Mouse (Mus musculus): ENCODE data around the gene Cbfa2t2.

Gene Cbfa2t2

DNA sequence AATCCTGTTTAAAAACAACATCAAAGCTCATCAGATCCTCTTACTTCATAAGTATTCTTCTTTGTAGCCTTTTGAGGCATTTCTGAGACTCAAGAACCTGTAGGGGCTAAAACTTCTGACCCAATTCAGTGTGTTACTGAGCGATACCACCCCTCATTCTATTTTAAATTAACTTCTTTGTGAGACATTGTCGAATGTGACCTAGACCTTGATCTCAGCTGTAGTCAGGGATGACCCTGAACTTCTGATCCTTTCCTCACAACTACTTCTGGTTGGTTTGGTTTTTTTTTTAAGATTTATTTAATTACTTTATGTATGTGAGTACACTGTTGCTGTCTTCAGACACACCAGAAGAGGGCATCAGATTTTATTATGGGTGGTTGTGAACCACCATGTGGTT, 12.7 kb upstream of the Cbfa2t2 start:
- ATAC-seq (ENCODE audit: insufficient number of reproducible peaks, low FRiP score, low TSS enrichment), result no peak

DNA sequence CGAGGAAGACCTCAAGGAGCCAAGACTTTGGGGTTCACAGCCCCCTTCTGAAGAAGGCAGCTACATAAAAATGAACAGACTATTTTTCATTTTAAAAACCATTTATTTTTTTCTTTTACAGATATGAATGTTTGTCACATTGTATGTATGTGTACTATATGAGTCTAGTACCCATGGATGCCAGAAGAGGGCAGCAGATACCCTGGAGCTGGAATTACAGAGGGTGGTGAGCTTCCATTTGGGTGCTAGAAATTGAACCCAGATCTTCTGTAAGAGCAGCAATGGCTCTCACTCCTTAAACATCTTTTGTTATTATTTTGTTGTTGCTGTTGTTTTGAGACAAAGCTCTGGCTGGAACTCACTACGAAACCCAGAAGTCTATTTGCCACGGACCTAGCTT, 10.8 kb upstream of the Cbfa2t2 start:
- ATAC-seq (ENCODE audit: insufficient number of reproducible peaks, low FRiP score, low TSS enrichment), result no peak

DNA sequence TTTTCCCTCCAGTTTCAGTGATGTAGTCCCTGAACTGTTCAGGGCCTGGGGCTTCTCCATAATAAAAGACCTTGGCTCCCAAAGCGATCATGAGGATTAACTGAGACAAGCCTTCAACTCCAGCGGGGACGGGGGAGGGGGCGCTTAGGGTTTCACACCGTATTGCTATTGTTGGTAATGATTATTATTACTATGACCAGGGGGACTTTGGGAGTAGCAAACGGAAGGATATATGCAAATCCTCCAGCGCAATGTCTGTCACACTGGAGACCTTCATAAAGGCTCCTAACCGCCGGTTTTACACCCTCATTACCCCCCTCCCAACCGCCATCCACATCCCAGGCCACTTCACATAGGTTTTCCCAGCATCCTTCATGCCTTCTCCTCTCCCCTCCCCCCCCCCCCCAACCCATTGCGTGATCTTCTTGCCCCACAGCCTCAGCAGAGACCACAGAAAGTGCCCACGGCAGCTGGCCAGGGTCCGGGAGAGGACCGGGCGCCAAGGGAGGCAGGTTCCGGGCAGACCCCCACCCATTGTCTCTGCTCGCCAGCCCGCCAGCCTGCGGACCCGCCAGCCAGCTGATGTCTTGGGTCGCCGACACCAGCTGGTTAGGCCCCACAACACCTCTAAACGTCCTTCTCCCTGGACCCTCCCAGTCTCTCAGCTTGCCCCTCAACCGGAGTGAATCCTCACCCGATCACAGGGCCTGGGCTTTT, 9.9 kb upstream of the Cbfa2t2 start:
- no peak for ATAC-seq (ENCODE audit: insufficient number of reproducible peaks, low FRiP score, low TSS enrichment)

DNA sequence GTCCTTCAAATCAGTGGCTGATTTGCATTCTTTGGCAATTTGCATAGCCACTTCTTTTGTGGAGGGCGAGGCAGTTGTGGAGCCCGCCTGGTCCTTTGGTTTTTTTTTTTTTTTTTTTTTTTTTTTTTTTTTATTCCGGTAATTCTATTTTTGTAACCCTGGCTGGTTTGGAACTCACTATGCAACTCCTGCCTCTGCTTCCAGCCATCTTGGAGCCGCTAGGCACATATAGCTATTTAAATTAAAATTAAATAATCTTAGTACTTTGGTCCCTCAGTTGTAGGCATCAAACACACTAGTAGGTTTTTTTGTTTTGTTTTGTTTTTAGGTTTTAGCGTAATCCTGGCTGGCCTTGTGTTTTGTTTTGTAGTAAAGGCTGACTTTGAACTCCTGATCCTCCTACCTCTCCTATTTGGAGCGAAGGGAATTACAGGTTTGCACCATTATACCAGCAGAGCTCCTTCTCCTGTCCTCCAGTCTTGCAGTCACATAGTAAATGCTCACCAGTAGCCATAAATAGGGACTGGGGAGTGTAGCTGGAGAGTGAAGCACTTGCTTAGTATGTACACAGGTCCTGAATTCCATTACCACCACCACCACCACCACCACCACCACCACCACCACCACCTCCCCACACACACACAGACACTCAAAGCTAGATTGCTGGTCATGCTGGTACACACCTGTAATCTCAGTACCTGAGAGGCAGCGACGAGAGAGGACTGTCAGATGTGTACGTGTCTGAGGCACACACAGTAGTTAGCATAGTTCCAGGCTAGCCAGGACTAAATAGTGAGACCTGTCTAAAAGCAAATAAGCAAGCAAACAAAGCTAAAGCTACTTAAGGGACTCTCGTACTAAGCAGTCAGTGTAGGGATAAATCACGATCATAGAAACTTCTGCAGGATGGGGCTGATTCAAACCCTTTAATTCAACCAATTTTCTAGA, 9.1 kb upstream of the Cbfa2t2 start:
- ATAC-seq (ENCODE audit: insufficient number of reproducible peaks, low FRiP score, low TSS enrichment), result no peak

DNA sequence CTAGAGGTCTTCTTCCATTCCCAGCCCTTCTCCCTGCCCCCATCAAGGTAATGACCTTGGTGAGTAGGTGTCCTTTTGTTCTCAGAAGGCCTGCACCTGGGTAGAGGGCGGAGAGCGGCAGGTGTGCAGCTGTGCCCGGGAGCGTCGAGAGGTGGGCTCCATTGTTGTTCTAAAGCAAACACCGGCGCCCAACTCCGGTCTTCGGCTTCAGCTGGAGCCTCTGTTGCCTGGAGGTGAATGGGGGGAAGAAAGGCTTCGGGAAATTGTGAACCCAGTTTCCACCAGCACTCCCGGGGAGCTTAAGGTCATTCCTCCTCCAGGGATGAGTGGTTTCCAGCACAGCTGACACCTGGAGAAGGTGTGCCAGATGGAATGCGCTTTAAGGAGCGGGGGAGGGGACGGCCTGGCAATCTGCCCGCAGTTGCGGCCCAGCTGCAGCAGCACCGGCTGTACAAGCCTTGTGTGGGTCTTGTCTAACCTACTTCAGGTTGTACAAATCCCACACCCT, 8.4 kb upstream of the Cbfa2t2 start:
- ATAC-seq (ENCODE audit: insufficient number of reproducible peaks, low FRiP score, low TSS enrichment), result no peak

DNA sequence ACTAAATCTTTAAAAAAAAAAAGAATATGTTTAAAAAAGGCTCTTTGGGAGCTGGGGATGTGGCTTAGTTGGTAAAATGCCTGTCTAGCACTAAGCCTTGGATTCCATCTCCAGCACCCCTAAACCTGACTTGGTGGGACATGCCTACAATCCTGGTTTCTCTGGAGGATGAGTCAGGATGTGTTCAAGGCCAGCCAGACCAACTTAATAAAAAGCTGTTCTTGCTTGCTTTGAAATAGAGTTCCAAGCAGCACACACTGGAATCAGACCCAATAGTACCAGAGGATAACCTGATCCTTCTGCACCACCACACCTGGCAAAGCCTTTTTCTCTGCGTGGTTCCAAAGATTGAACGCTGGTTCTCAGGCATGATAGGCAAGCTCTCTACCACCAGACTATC, 5.7 kb upstream of the Cbfa2t2 start:
- no peak for ATAC-seq (ENCODE audit: insufficient number of reproducible peaks, low FRiP score, low TSS enrichment)

DNA sequence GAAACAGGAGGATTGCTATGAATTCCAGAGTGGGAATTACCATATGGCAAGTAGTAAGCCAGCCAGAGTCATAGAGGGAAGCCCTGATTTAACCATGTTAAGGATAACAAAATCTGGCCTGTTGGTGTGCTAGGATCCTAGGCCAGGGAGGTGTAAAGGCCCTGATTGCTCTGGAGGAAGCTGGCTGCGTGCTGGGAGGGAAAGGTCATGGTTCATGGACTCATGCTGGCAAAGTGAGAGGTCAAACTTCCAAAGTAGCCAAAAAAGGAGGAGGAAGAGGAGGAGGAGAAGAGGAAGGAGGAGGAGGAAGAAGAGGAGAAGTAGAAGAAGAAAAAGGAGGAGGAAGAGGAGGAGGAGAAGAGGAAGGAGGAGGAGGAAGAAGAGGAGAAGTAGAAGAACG, 3.6 kb upstream of the Cbfa2t2 start:
- no peak for ATAC-seq (ENCODE audit: insufficient number of reproducible peaks, low FRiP score, low TSS enrichment)

DNA sequence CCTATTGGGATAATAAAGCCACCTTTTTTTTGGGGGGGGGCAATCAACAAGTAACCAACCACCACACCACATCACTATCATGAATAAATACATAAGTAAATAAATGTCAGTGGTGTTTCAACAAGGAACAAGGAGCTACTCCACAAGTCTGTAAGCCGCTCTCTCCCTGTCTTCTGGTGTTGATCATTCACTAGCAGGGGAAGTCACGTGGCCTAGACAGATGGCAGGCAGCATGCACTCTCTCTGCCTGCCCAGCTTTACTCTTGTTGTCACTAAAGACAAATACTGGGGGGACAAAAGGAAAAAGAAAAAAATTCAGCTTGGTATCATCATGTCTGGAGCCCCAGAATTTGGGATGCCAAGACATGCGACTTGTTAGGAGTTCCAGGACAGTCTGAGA, 2.9 kb upstream of the Cbfa2t2 start:
- ATAC-seq (ENCODE audit: insufficient number of reproducible peaks, low FRiP score, low TSS enrichment), result peak; percentile 64; the same call in 1 of the 2 replicates

DNA sequence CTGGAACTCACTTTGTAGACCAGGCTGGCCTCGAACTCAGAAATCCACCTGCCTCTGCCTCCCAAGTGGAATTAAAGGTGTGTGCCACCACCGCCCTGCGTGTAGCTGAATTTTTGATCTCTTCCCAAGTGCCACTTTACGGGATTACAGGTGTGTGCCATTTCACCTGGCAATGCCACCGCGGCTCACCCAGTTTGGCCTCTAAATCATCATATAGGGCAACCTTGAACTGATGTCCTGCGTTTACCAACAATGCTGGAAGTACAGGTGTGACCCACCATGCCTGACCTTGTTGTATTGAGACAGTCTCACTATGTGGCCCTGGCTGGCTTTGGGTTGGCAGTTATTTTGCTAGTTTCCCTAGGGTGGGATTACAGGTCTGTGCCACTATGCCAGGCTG, 1.6 kb upstream of the Cbfa2t2 start:
- no peak for ATAC-seq (ENCODE audit: insufficient number of reproducible peaks, low FRiP score, low TSS enrichment)

DNA sequence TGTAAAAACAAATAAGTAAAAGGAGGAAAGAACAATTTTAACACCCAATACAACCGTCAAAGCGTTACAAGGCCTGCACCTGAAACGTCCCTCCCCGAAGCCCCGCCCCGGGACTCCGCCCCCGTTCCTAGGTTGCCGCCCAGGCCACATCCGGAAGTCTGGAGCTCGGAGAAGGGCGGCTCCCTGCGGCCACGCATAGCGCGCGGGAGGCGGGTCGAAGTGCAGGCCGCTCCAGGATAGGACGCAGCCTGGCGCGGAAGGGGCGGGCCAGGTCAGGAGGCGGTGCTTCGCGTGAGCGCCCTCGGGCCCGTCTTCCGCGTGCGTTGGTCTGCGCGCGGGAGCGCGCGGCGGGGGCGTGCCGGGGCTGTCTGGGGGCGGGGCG, 214 bp upstream of the Cbfa2t2 start:
- peak; percentile 98 for ATAC-seq (ENCODE audit: insufficient number of reproducible peaks, low FRiP score, low TSS enrichment)

DNA sequence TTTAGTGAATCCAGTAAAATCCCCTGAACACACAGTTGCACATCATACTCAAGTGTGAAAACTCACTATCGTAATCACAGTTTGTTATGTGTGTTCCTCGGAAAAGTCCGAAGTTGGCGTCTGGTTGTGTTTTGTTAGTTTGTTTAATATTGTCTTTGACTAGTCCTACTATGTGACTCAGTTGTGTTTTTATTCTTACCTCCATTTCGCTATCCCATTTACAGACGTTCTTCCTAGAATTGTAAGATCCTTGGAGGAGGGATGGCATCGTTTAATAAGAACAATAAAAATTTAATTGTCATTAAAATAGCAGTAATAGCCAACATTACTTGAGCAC, 878 bp downstream of the Cbfa2t2 start:
- no peak for ATAC-seq (ENCODE audit: insufficient number of reproducible peaks, low FRiP score, low TSS enrichment)

DNA sequence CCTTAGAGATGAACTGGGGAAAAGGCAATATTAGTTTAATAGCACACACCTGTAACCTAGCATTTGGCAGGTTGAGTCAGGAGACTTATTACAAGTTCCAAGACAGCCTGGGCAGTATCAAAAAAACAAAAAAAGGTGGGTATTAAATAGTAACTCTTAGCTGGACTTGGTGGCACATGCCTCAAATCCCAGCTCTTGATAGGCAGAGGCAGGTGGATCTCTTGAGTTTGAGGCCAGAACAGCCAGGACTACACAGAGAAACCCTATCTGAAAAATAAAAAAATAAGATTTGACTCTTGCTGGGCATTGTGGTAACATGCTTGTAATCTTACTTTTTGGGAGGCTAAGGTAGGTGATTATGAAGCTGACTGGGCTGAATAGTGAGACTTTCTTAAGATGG, 4.2 kb downstream of the Cbfa2t2 start:
- no peak for ATAC-seq (ENCODE audit: insufficient number of reproducible peaks, low FRiP score, low TSS enrichment)

DNA sequence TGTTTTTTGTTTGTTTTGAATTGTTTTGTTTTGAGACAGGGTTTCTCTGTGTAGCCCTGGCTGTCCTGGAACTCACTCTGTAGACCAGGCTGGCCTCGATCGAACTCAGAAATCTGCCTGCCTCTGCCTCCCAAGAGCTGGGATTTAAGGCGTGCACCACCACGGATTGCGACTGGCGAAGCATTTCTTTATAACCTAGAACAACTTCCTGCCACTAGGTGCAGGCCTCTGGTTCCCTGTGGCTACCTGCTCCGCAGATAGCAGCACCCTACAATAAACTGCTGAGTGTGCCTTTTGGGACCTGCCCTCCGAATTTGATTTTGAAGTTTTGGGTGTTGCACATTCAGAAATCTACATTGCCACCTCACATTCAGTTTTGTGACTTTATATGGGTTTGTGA, 11.5 kb downstream of the Cbfa2t2 start:
- ATAC-seq (ENCODE audit: insufficient number of reproducible peaks, low FRiP score, low TSS enrichment), result no peak

DNA sequence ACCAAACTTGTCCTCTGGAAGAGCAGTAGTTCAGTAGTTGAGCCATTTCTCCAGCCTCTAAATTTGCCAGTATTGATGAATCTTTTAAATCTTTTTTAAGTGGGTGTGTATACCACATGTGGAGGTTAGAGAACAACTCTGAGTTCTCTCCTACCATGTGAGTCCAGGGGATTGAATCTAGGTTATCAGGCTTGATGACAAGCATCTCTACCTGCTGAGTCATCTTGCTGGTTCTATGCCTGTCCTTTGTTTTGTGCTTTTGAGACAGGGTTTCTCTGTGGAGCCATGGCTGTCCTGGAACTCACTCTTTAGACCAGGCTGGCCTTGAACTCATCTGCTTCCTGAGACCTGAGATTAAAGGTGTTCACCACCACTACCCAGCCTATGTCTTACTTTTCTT, 12.4 kb downstream of the Cbfa2t2 start:
- no peak for ATAC-seq (ENCODE audit: insufficient number of reproducible peaks, low FRiP score, low TSS enrichment)

DNA sequence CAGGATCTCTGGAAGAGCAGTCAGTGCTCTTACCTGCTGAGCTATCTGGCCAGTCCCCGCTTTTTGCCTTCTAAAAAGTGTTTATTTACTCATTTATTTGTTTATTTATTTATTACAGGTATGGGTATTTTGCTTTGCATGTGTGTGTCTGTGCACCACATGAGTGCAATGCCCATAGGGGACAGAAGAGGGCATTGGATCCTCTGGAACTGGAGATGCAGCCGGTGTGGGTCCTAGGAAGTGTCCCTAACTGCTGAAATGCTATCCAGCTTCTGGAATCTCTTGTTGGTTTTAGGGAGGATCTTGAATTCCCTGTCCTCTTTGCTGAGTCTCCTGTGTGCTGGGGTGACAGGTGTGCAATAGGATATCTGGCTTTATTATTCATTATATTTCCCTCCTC, 16.7 kb downstream of the Cbfa2t2 start:
- ATAC-seq (ENCODE audit: insufficient number of reproducible peaks, low FRiP score, low TSS enrichment), result no peak

DNA sequence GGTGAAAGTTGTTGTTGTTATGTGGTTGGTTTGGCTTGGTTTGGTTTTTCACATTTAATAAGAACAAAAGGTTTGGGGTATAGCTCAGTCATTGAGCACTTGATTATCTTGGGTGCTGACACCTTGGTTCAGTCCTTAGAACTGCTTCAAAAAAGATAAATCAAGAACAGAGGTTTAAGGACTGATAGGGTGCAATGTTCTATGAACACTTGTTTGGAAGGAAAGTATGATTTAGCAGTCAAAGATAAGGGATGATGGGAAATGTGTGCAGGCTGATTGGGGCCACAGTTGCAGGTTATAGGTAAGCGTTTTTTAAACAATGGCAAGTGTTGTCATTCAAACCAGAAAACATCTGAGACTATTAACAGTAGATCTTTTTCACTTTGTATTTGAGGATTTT, 17.8 kb downstream of the Cbfa2t2 start:
- no peak for ATAC-seq (ENCODE audit: insufficient number of reproducible peaks, low FRiP score, low TSS enrichment)

DNA sequence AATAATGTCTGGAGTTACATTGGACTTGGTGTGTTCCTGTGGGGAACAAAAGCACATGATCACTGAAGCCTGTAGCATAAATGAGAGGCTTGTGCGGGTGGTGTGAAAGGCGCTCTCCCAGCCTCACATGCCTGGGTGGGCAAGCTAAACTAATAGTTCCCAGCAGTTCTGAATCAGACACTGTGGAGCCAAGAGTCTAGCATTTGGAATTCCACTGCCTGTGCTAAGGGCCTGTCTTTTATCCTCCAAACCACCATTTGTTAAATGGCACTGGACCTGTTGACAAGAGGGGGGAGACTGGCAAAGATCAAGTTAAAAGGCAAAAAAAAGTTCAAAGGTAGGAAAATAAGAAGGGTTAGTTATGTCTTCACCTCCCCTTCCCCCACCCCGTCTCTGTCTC, 18.3 kb downstream of the Cbfa2t2 start:
- ATAC-seq (ENCODE audit: insufficient number of reproducible peaks, low FRiP score, low TSS enrichment), result no peak

DNA sequence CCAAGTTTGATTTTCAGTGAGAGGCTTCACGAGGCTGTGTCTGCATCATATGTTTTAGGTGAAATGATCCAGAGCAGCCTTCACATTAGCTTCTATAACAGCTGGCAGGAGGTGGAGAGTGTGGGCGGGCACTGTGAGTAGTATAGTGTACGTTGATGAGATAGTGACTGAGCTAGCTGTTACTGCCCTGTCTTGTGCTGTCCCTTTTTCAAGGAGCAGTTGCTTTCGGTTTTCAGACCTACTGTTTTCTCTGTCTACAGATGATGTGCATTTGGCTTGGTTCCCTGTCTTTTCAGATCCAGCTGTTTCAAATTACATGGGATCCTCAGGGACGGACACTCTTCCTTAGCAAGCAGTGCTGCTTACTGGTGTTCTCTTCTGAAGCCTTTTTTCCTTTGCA, 19.5 kb downstream of the Cbfa2t2 start:
- no peak for ATAC-seq (ENCODE audit: insufficient number of reproducible peaks, low FRiP score, low TSS enrichment)

DNA sequence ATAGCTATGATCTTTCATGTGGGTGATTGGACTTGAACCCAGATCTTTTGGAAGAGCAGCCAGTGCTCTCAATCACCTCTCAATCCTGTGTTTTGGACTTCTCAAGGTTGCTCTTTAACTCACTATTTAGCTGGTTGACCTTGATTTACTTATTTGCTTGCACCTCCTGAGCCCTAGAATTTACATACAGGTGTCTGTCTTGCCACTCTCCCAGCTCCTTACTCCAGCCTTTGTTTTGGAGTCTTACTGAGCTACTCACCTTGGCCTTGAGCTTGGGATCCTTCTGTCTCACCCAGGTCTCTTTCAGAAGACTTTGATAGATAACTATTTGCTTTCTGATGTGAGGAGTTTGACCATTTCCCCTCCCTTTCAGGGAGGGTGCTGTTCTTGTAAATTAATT, 20.3 kb downstream of the Cbfa2t2 start:
- no peak for ATAC-seq (ENCODE audit: insufficient number of reproducible peaks, low FRiP score, low TSS enrichment)

DNA sequence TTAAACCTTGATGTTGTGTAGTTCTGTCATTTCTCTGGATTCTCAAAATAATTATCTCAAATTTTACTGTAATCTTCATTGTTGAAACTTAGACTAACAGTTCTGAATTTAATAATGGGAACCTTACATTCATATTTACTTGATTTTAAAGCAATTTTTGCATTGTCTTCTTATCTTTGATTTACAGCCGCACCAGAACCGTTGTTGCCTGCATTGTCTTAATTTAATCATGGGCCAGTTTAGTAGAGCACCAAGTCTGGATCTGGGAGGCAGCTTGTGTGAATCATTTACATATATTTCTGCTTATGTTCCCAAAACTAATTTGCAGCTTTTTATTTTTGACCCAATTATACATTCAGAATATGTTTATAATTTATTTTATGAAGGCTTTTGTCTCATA, 23.0 kb downstream of the Cbfa2t2 start:
- ATAC-seq (ENCODE audit: insufficient number of reproducible peaks, low FRiP score, low TSS enrichment), result no peak

DNA sequence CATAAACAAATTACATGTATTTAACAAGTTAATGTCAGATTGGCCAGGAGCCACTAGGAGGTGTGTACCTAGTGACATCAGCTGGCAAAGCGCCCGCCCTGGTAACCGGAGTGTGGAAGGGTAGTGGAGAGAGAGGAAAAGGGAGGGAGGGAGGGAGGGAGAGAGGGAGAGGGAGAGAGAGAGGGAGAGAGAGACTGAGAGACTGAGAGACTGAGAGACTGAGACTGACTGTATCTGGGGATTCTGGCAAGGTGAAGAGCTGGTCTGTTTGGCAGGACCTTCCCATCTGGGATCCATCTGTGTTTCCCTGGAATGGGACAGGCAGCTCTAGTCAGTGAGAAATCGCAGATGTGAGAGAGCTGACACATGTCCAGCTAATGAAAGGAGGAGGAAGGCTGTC, 23.6 kb downstream of the Cbfa2t2 start:
- ATAC-seq (ENCODE audit: insufficient number of reproducible peaks, low FRiP score, low TSS enrichment), result peak; percentile 96

Data from cerebellum, adult (tissue).